Mouse (Mus musculus): Measurements from ENCODE around the gene Cib3. TPM values are rescaled to one million over a fixed set of nuclear protein-coding genes. Genes with fewer than 3 reads are reported as not detected.

Cib3 gene
- polyA plus RNA-seq (2012; rRNA removed), result 0.06 and 0.21 TPM in 2 replicates

DNA sequence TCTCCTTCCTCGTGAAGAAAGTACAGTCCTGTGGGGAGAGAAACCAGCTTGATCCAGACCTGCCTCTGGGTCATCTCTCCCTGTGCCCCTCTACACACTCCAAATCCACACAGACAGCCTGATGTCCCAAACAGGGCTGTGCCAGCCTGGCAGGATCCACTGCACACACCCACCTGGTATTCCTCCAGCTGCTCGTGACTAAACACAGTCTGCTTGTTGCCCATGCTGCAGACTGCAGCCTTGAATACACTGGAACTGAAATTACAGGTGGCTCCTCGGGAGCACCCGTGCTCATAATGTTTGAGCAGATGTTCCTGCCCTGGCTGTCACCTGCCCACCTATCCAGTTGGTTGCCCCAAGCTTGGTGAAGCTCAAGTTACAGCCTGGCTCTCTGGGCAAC is at the start of gene Cib3:
Gene Cib3 (minus strand): TSS at position 87 of the 400 bp plus-strand sequence.
- DNase-seq (ENCODE audit: extremely low spot score in 1 of 2, low spot score in 1 of 2), result no peak

GRCm38 (mm10) chr8:72261872-72262271 is 49.2 kb upstream of the Cib3 start:
- no peak for DNase-seq (ENCODE audit: extremely low spot score in 1 of 2, low spot score in 1 of 2)

DNA sequence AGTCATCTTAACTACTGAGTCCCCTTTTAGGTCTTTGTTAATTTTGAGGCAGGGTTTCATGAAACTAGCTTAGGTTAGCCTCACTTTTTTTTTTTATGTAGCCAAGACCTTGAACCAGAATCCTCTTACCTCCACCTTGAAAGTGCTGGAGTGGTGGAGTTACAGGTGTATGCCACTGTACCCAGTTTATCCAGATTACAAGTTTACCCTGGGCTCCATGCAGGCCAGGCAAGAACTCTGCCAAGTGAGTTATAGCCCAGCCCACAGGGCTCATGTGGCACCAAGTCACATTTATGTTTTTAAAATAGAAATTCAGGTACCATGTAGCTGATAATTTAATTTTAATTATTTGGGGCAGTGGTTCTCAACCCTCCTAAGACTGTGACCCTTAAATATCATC is 48.8 kb upstream of the Cib3 start:
- DNase-seq (ENCODE audit: extremely low spot score in 1 of 2, low spot score in 1 of 2), result no peak

GRCm38 (mm10) chr8:72261019-72261418 is 48.4 kb upstream of the Cib3 start:
- DNase-seq (ENCODE audit: extremely low spot score in 1 of 2, low spot score in 1 of 2), result peak in 1 of 2 experiments; percentile 60

- no peak for DNase-seq (ENCODE audit: extremely low spot score in 1 of 2, low spot score in 1 of 2)
Measured at GRCm38 (mm10) chr8:72260585-72260984, 47.9 kb upstream of the Cib3 start.

GRCm38 (mm10) chr8:72259862-72260261 is 47.2 kb upstream of the Cib3 start:
- no peak for DNase-seq (ENCODE audit: extremely low spot score in 1 of 2, low spot score in 1 of 2)

GRCm38 (mm10) chr8:72257902-72258238 is 45.2 kb upstream of the Cib3 start:
- DNase-seq (ENCODE audit: extremely low spot score in 1 of 2, low spot score in 1 of 2), result no peak

DNA sequence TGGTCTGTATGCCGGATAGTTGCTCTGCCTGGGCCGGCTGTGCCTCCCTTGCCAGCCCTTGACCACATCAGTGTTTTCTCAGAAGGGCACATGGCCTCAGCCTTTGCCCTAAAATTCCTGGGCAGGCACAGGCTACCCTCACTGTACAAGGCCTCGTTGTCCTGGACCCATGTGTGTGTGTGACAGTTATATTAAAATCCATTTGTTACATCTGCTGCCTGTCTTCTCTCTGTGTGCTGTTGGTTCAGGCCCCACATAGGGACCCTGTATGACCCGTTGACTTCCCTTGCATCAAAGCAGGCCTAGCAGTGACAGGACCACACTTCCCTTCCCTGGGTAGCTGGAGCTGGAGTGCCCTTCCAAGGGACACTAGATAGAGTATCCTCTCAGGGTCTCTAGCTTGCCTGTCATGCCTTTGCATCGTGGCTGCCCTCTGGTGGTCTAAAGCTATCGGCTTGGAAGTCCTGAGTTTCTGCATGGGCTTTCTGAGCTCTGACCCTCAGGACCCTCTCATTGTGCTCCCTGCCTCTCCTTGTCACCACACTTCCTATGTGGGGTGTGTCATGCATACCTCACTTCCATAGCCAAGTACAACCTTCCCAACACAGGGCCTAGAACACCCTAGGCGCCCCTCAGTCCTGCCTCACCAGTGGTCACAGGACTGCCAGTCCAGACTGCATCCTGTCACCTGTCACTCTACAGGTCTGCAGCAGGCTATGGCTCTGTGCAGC is 44.7 kb upstream of the Cib3 start:
- no peak for DNase-seq (ENCODE audit: extremely low spot score in 1 of 2, low spot score in 1 of 2)

GRCm38 (mm10) chr8:72244610-72245009 is 32.0 kb upstream of the Cib3 start:
- DNase-seq (ENCODE audit: extremely low spot score in 1 of 2, low spot score in 1 of 2), result no peak

- DNase-seq (ENCODE audit: extremely low spot score in 1 of 2, low spot score in 1 of 2), result no peak
Measured at GRCm38 (mm10) chr8:72242226-72242625, 29.6 kb upstream of the Cib3 start.

DNA sequence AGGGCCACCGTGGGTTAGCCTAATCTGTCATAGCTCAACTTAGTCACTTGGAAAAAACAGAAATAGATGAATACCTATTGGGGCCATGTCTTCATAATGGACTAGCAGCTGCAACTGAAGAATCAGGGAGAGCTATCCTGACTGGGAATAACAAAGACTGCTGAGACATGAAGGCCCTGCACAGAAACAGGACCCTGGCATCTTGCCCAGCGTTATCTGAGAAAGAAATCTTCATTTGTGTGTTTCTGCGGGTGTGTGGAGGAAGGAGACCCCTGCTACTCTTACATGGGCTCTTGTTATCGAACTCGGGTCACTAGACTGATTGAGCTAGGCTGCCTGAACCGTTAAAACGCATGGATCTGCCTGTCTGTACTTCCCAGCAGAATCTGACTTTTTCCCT is 28.3 kb upstream of the Cib3 start:
- DNase-seq (ENCODE audit: extremely low spot score in 1 of 2, low spot score in 1 of 2), result no peak

- DNase-seq (ENCODE audit: extremely low spot score in 1 of 2, low spot score in 1 of 2), result no peak
Measured at GRCm38 (mm10) chr8:72240403-72240763, 27.7 kb upstream of the Cib3 start.

DNA sequence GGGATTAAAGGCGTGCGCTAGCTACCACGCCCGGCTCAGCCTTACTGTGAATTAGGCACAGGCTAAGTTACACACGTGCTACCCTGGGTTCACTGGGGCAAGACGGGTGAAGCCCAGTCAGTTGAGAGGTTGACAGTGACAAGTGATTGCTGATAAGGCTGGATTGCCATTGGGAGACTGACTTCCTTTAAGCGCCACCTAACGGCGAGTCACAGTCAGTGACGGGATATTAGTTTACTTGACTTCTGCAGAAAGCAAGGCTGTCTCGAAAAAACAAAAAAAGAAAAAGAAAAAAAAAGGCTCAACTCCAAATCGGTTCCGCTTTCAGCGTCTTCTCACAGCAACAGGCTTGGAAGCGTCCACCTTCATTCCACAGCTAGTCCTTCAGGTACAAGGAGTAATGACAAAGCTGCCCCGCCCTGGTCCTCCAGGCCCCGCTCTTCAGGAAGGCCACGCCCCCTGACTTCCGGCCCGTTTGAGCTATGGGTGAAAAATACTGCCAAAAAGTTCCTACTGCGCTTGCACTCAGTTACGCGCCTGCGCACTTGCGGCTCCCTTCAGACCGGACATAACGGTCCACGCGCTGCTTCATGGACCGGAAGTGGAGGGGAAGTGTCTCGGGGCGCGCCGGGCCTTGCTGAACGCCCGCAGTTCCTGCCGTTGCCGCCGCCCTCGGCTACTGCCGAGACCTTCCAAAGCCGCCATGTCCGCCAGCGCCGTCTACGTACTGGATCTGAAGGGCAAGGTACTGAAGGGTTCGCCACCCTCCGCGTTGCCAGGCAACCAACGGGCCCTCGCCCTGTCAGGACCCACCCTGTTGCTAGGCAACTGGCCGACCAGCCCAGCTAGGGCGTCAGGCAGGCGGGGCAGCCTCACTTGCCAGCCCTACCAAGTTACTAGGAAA is 27.1 kb upstream of the Cib3 start, which contains the start of gene Ap1m1:
Gene Ap1m1 (plus strand): TSS at position 520 of the 904 bp plus-strand sequence.
- DNase-seq (ENCODE audit: extremely low spot score in 1 of 2, low spot score in 1 of 2), result peak; percentile 95 to 97

GRCm38 (mm10) chr8:72222656-72223055 is 10.0 kb upstream of the Cib3 start:
- DNase-seq (ENCODE audit: extremely low spot score in 1 of 2, low spot score in 1 of 2), result no peak

- no peak for DNase-seq (ENCODE audit: extremely low spot score in 1 of 2, low spot score in 1 of 2)
Measured at GRCm38 (mm10) chr8:72220758-72221157, 8.1 kb upstream of the Cib3 start.

DNA sequence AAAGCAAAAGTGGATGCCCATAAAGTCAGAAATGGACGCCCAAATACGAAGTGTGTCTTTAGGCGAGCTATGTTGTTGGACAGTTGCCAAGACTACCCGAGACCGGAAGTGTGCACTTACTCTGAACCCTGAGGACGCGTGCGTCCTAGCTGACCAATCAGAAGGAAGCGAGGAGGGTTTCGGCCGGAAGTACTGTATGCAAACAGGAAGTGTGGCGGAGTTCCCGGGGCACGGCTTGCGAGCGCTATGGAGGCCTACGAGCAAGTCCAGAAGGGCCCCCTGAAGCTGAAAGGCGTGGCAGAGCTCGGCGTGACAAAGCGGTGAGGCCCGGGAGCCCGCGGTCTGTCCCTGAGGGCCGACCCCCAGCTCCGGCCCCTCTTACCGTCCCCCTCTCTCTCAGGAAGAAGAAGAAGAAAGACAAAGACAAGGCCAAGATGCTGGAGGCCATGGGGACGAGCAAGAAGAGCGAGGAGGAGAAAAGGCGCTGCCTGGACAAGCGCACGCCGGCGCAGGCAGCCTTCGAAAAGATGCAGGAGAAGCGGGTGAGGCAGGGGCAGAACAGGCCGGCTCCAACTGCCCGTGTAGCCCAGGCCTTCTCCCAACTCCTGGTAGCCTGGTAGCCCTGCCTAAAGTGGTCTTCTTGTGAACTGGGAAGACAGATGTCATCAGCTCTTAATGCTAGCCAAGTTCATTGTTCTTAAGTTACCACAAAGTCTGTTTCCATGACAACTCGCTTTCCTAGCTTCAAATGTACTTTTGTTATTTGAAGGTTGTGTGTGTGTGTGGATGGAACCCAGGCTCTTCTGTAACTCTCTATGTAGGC is 7.1 kb upstream of the Cib3 start, which contains the start of gene Fam32a:
Gene Fam32a (plus strand): TSS at position 190 of the 823 bp plus-strand sequence.
- DNase-seq (ENCODE audit: extremely low spot score in 1 of 2, low spot score in 1 of 2), result peak; percentile 84 to 91

DNA sequence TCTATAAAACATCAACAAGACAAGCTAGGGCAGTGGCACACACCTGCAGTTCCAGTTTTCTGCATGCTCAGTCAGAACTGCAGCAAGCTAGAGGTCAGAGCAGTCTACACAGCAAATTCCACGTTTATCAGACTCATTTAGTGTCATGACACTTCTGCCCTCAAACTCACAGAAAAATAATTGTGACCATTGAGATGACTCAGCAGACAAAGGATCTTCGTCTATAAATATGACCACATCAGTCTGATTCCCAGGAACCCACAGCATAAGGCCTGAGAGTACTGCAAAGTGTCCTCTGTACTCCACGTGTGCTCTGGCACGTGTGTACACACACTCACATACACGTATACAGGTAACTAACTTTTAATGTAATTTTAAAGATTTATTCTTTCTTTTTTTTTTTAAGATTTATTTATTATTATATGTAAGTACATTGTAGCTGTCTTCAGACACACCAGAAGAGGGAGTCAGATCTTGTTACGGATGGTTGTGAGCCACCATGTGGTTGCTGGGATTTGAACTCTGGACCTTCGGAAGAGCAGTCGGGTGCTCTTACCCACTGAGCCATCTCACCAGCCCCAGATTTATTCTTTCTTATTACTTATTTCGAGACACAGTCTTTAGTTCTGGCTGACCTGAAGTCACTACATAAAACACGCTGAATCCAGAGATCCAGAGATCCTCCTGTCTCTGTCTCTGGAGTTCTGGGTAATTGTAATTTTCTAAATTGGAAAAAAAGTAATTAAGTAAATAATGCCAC is 6.3 kb upstream of the Cib3 start:
- no peak for DNase-seq (ENCODE audit: extremely low spot score in 1 of 2, low spot score in 1 of 2)

- no peak for DNase-seq (ENCODE audit: extremely low spot score in 1 of 2, low spot score in 1 of 2)
Measured at GRCm38 (mm10) chr8:72215871-72216270, 3.2 kb upstream of the Cib3 start.

GRCm38 (mm10) chr8:72215060-72215459 is 2.4 kb upstream of the Cib3 start:
- no peak for DNase-seq (ENCODE audit: extremely low spot score in 1 of 2, low spot score in 1 of 2)

DNA sequence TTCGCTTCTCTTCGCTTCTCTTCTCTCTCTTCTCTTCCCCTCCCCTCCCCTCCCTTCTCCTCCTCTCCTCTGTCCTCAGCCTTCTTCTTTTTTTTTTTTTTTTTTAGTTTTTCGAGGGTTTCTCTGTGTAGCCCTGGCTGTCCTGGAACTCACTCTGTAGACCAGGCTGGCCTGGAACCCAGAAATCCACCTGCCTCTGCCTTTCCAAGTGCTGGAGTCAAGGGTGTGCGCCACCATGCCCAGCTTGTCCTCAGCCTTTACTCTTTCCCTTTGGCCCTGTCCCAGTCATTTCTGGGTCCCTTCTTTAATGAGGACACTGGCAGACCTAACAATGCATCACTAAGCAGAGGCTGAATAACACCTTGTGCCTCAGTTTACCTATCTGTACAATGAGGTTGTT is 899 bp upstream of the Cib3 start, which contains the start of gene Gm11034:
Gene Gm11034 (minus strand): TSS at position 101 of the 400 bp plus-strand sequence.
- no peak for DNase-seq (ENCODE audit: extremely low spot score in 1 of 2, low spot score in 1 of 2)
